Mouse (Mus musculus): ENCODE results near the gene Gm36210. TPM values are rescaled to one million over a fixed set of nuclear protein-coding genes. Genes with fewer than 3 reads are reported as not detected.
A peak's percentile ranks its signal among the peaks of the same experiment; 100 is the strongest.

Gene Gm36210
- polyA plus RNA-seq, 1 experiment from 2014 or later = not detected

GRCm38 (mm10) chr7:4915669-4916416 lies 9.5 kb upstream of the Gm36210 start:
- ATAC-seq = peak; percentile 41
- Histone ChIP-seq H3K4me2 (ENCODE audit: low read depth, low read length) (peak overlapping the region; percentile 91), H3K36me3 (replicated peaks; ENCODE audit: insufficient read depth, low read length) (peaks cover 26% of the 10 kb centered on the region), H3K4me3 (ENCODE audit: low read depth, low read length) (peak overlapping the region; percentile 84), H3K9me3 (ENCODE audit: low read length) (no peaks in the 10 kb centered on the region), H3K9ac (replicated peaks) (peak overlapping the region; percentile 92), H3K27ac (ENCODE audit: low read depth) (peak overlapping the region; percentile 94), H3K27me3 (ENCODE audit: insufficient read depth, low read length) (no peaks in the 10 kb centered on the region), H3K4me1 (ENCODE audit: insufficient read depth) (peaks cover 20% of the 10 kb centered on the region)
- no peak for DNase-seq
- TF ChIP-seq EP300 (IDR thresholded peaks at IDR 0.05; ENCODE audit: low read depth) (0 out of 2 replicates have a peak, but pooled peaks have one; percentile 5), CTCF (IDR thresholded peaks at IDR 0.05; ENCODE audit: low read depth) (no peak)
- 16% methylated on average over 14 of the region's 14 CpGs for WGBS (ENCODE audit: insufficient replicate concordance)

- TF ChIP-seq CTCF (IDR thresholded peaks at IDR 0.05; ENCODE audit: low read depth) (no peak), EP300 (IDR thresholded peaks at IDR 0.05; ENCODE audit: low read depth) (peak; percentile 55; the same call in 1 of the 2 replicates)
- DNase-seq (peak; percentile 94), ATAC-seq (peak; percentile 94)
- no peaks in the 10 kb centered on the region for H3K27me3 ChIP-seq (ENCODE audit: insufficient read depth, low read length)
- H3K36me3 ChIP-seq (replicated peaks; ENCODE audit: insufficient read depth, low read length) = peaks cover 23% of the 10 kb centered on the region
- no peaks in the 10 kb centered on the region for H3K9me3 ChIP-seq (ENCODE audit: low read length)
- peak within 1 kb of the TSS; percentile 92 for H3K9ac ChIP-seq (replicated peaks)
- peak within 1 kb of the TSS; percentile 84 for H3K4me3 ChIP-seq (ENCODE audit: low read depth, low read length)
- peak within 1 kb of the TSS; percentile 91 for H3K4me2 ChIP-seq (ENCODE audit: low read depth, low read length)
- peak within 1 kb of the TSS; percentile 94 for H3K27ac ChIP-seq (ENCODE audit: low read depth)
- H3K4me1 ChIP-seq (ENCODE audit: insufficient read depth) = peaks cover 20% of the 10 kb centered on the region
- WGBS (ENCODE audit: insufficient replicate concordance) = 2% methylated on average over 47 of the region's 56 CpGs
Measured at GRCm38 (mm10) chr7:4915007-4915665, 8.8 kb upstream of the Gm36210 start, which contains the start of gene Zfp628. Zfp628 (plus strand) TSS chr7:4915217.

- peaks cover 20% of the 10 kb centered on the region for H3K4me1 ChIP-seq (ENCODE audit: insufficient read depth)
- H3K36me3 ChIP-seq (replicated peaks; ENCODE audit: insufficient read depth, low read length) = no peaks in the 10 kb centered on the region
- no peak overlapping the region for H3K4me3 ChIP-seq (ENCODE audit: low read depth, low read length)
- 64% methylated on average over 5 of the region's 5 CpGs for WGBS (ENCODE audit: insufficient replicate concordance)
- ATAC-seq (no peak), DNase-seq (no peak)
- no peak for TF ChIP-seq EP300 (IDR thresholded peaks at IDR 0.05; ENCODE audit: low read depth)
- no peak overlapping the region for H3K9ac ChIP-seq (replicated peaks)
- no peaks in the 10 kb centered on the region for H3K9me3 ChIP-seq (ENCODE audit: low read length)
- no peaks in the 10 kb centered on the region for H3K27me3 ChIP-seq (ENCODE audit: insufficient read depth, low read length)
- no peak overlapping the region for H3K4me2 ChIP-seq (ENCODE audit: low read depth, low read length)
- no peak overlapping the region for H3K27ac ChIP-seq (ENCODE audit: low read depth)
Measured at GRCm38 (mm10) chr7:4912248-4912647, 5.9 kb upstream of the Gm36210 start.

GRCm38 (mm10) chr7:4911561-4911960 lies 5.2 kb upstream of the Gm36210 start:
- H3K9ac ChIP-seq (replicated peaks) = no peak overlapping the region
- H3K36me3 ChIP-seq (replicated peaks; ENCODE audit: insufficient read depth, low read length) = no peaks in the 10 kb centered on the region
- H3K9me3 ChIP-seq (ENCODE audit: low read length) = no peaks in the 10 kb centered on the region
- H3K27ac ChIP-seq (ENCODE audit: low read depth) = no peak overlapping the region
- H3K4me1 ChIP-seq (ENCODE audit: insufficient read depth) = peaks cover 16% of the 10 kb centered on the region
- H3K27me3 ChIP-seq (ENCODE audit: insufficient read depth, low read length) = no peaks in the 10 kb centered on the region
- DNase-seq (peak; percentile 55), ATAC-seq (no peak)
- WGBS (ENCODE audit: insufficient replicate concordance) = 46% methylated on average over 9 of the region's 9 CpGs
- no peak overlapping the region for H3K4me2 ChIP-seq (ENCODE audit: low read depth, low read length)
- no peak overlapping the region for H3K4me3 ChIP-seq (ENCODE audit: low read depth, low read length)
- TF ChIP-seq EP300 (IDR thresholded peaks at IDR 0.05; ENCODE audit: low read depth) (no peak), CTCF (IDR thresholded peaks at IDR 0.05; ENCODE audit: low read depth) (peak; percentile 53)

GRCm38 (mm10) chr7:4902404-4902803 lies 3.9 kb downstream of the Gm36210 start:
- H3K27ac ChIP-seq (ENCODE audit: low read depth) = no peak overlapping the region
- no peak for DNase-seq
- WGBS (ENCODE audit: insufficient replicate concordance) = 71% methylated on average over 9 of the region's 9 CpGs
- no peaks in the 10 kb centered on the region for H3K36me3 ChIP-seq (replicated peaks; ENCODE audit: insufficient read depth, low read length)
- H3K9me3 ChIP-seq (ENCODE audit: low read length) = no peaks in the 10 kb centered on the region
- peaks cover 16% of the 10 kb centered on the region for H3K4me1 ChIP-seq (ENCODE audit: insufficient read depth)
- no peak overlapping the region for H3K4me3 ChIP-seq (ENCODE audit: low read depth, low read length)
- H3K9ac ChIP-seq (replicated peaks) = no peak overlapping the region
- 0 out of 2 replicates have a peak, but pooled peaks cover 4% of the 10 kb centered on the region for H3K27me3 ChIP-seq (ENCODE audit: insufficient read depth, low read length)
- H3K4me2 ChIP-seq (ENCODE audit: low read depth, low read length) = no peak overlapping the region
- ATAC-seq = no peak
- TF ChIP-seq EP300 (IDR thresholded peaks at IDR 0.05; ENCODE audit: low read depth) (no peak), CTCF (IDR thresholded peaks at IDR 0.05; ENCODE audit: low read depth) (no peak)

GRCm38 (mm10) chr7:4901171-4901570 lies 5.1 kb downstream of the Gm36210 start:
- Histone ChIP-seq H3K27me3 (ENCODE audit: insufficient read depth, low read length) (0 out of 2 replicates have a peak, but pooled peaks cover 4% of the 10 kb centered on the region), H3K9me3 (ENCODE audit: low read length) (no peaks in the 10 kb centered on the region), H3K36me3 (replicated peaks; ENCODE audit: insufficient read depth, low read length) (no peaks in the 10 kb centered on the region), H3K4me3 (ENCODE audit: low read depth, low read length) (no peak overlapping the region), H3K27ac (ENCODE audit: low read depth) (no peak overlapping the region), H3K9ac (replicated peaks) (no peak overlapping the region), H3K4me2 (ENCODE audit: low read depth, low read length) (no peak overlapping the region), H3K4me1 (ENCODE audit: insufficient read depth) (peaks cover 16% of the 10 kb centered on the region)
- peak; percentile 83 for TF ChIP-seq CTCF (IDR thresholded peaks at IDR 0.05; ENCODE audit: low read depth)
- no peak for TF ChIP-seq EP300 (IDR thresholded peaks at IDR 0.05; ENCODE audit: low read depth)
- WGBS (ENCODE audit: insufficient replicate concordance) = 64% methylated on average over 8 of the region's 8 CpGs
- peak; percentile 81 for DNase-seq
- peak; percentile 33 for ATAC-seq

All from liver, postnatal 0 days (tissue).